10 mouse cellular contexts compared by ENCODE assay signal in genomic region chr9:63664300-63664745, GRCm38 (mm10).
A peak's percentile ranks its signal among the peaks of the same experiment; 100 is the strongest.
DNase-seq lines count a peak whose midpoint lies in the region; ATAC-seq lines count a peak whose summit lies in the region.
"Had no signal": no experiment of that assay in that cellular context is flagged by ENCODE, and none has a peak within 500 bp of the region (broad histone marks: within the 10 kb centered on the region; RNA-seq: fewer than 3 reads in every experiment).

No protein-coding gene starts in this region.

- H3K4me3 ChIP-seq in hindbrain, embryonic 12.5 days, result no peak overlapping the region
- no peak overlapping the region for H3K4me3 ChIP-seq in hindbrain, embryonic 16.5 days (ENCODE audit: low read length)
- no peak overlapping the region for H3K4me3 ChIP-seq in hindbrain, embryonic 14.5 days (replicated peaks; ENCODE audit: low read length)
- H3K4me3 ChIP-seq: liver, embryonic 12.5 days had no signal

- H3K9me3 ChIP-seq in hindbrain, embryonic 12.5 days (replicated peaks), result no peaks in the 10 kb centered on the region
- H3K9me3 ChIP-seq in hindbrain, embryonic 16.5 days (ENCODE audit: control insufficient read depth, low read length), result no peaks in the 10 kb centered on the region
- H3K9me3 ChIP-seq in hindbrain, embryonic 14.5 days (ENCODE audit: control insufficient read depth, low read length), result no peaks in the 10 kb centered on the region
- H3K9me3 ChIP-seq: liver, embryonic 12.5 days had no signal

- peak; percentile 22 for DNase-seq in R1 (ENCODE audit: low read depth, low spot score)
- DNase-seq in hindbrain, embryonic 14.5 days (ENCODE audit: low spot score), result no peak
- DNase-seq in kidney, postnatal 25 days, result peak; percentile 74 to 85
- no peak for DNase-seq in frontal cortex, adult 2 months (ENCODE audit: extremely low spot score in 1 of 2, low spot score in 1 of 2)
- DNase-seq in heart, postnatal 4 days, result no peak
- no peak for DNase-seq in gastrocnemius, postnatal 14 days

- H3K27me3 ChIP-seq in hindbrain, embryonic 12.5 days, result no peaks in the 10 kb centered on the region
- no peaks in the 10 kb centered on the region for H3K27me3 ChIP-seq in hindbrain, embryonic 16.5 days (replicated peaks; ENCODE audit: control insufficient read depth, insufficient read depth, low read length)
- no peaks in the 10 kb centered on the region for H3K27me3 ChIP-seq in hindbrain, embryonic 14.5 days (ENCODE audit: control insufficient read depth, insufficient read depth, low read length)
- H3K27me3 ChIP-seq: liver, embryonic 12.5 days had no signal

- intact Hi-C loops in gastrocnemius, postnatal 14 days (cut with DNase I; ENCODE audit: low total_unique reads), result loop anchor here (10.0 kb wide), 1 partner anchor 90 kb away; the partner anchor contains the start of gene Smad3

- H3K27ac ChIP-seq in hindbrain, embryonic 12.5 days, result 0 out of 2 replicates have a peak overlapping the region, but pooled peaks have one; percentile 64
- H3K27ac ChIP-seq in hindbrain, embryonic 16.5 days (ENCODE audit: low read depth, low read length), result no peak overlapping the region
- H3K27ac ChIP-seq in hindbrain, embryonic 14.5 days, result 0 out of 2 replicates have a peak overlapping the region, but pooled peaks have one; percentile 6
- H3K27ac ChIP-seq: liver, embryonic 12.5 days had no signal

- no peak overlapping the region for H3K4me2 ChIP-seq in hindbrain, embryonic 12.5 days (replicated peaks)
- no peak overlapping the region for H3K4me2 ChIP-seq in hindbrain, embryonic 16.5 days (ENCODE audit: low read length)
- H3K4me2 ChIP-seq in hindbrain, embryonic 14.5 days (replicated peaks), result no peak overlapping the region
- H3K4me2 ChIP-seq: liver, embryonic 12.5 days had no signal

- 80% methylated on average over 2 of the region's 2 CpGs for WGBS in hindbrain, embryonic 12.5 days
- 73% methylated on average over 2 of the region's 2 CpGs for WGBS in hindbrain, embryonic 16.5 days
- 85% methylated on average over 2 of the region's 2 CpGs for WGBS in hindbrain, embryonic 14.5 days

- ATAC-seq in hindbrain, embryonic 12.5 days (ENCODE audit: low FRiP score), result no peak
- no peak for ATAC-seq in hindbrain, embryonic 16.5 days
- ATAC-seq in hindbrain, embryonic 14.5 days (ENCODE audit: low FRiP score), result no peak
- ATAC-seq: CD4-positive, CD25-positive, alpha-beta regulatory T cell, adult 4 months; liver, embryonic 12.5 days had no signal

- peaks cover 58% of the 10 kb centered on the region for H3K4me1 ChIP-seq in hindbrain, embryonic 12.5 days
- H3K4me1 ChIP-seq in hindbrain, embryonic 16.5 days (ENCODE audit: control insufficient read depth, insufficient read depth, low read depth, low read length), result peaks cover 25% of the 10 kb centered on the region
- H3K4me1 ChIP-seq in hindbrain, embryonic 14.5 days (replicated peaks; ENCODE audit: control insufficient read depth, insufficient read depth, low read length), result peaks cover 42% of the 10 kb centered on the region

- no peak overlapping the region for H3K9ac ChIP-seq in hindbrain, embryonic 12.5 days
- H3K9ac ChIP-seq in hindbrain, embryonic 16.5 days (ENCODE audit: low read depth, low read length), result no peak overlapping the region
- no peak overlapping the region for H3K9ac ChIP-seq in hindbrain, embryonic 14.5 days
- H3K9ac ChIP-seq: liver, embryonic 12.5 days had no signal

- peaks cover 6% of the 10 kb centered on the region; the same call in 1 of the 2 replicates for H3K36me3 ChIP-seq in hindbrain, embryonic 12.5 days
- no peaks in the 10 kb centered on the region for H3K36me3 ChIP-seq in hindbrain, embryonic 16.5 days (ENCODE audit: control insufficient read depth, insufficient read depth, low read length)
- no peaks in the 10 kb centered on the region for H3K36me3 ChIP-seq in hindbrain, embryonic 14.5 days (replicated peaks; ENCODE audit: control insufficient read depth, insufficient read depth)

Comparison
In these comparisons a context has a peak if more than half of its experiments do, and no peak if none do; other contexts are left out.
1. DNase-seq: peak in R1 (single experiment) and kidney, postnatal 25 days (2 of 2); none in hindbrain, embryonic 14.5 days (single experiment), frontal cortex, adult 2 months (0 of 2), heart, postnatal 4 days (single experiment) and gastrocnemius, postnatal 14 days (single experiment).